Mouse (Mus musculus): Measurements from ENCODE around the gene Tulp3. TPM values are rescaled to one million over a fixed set of nuclear protein-coding genes. Genes with fewer than 3 reads are reported as not detected.

Gene Tulp3
- polyA plus RNA-seq, 1 experiment from 2014 or later, result 15.9 TPM

DNA sequence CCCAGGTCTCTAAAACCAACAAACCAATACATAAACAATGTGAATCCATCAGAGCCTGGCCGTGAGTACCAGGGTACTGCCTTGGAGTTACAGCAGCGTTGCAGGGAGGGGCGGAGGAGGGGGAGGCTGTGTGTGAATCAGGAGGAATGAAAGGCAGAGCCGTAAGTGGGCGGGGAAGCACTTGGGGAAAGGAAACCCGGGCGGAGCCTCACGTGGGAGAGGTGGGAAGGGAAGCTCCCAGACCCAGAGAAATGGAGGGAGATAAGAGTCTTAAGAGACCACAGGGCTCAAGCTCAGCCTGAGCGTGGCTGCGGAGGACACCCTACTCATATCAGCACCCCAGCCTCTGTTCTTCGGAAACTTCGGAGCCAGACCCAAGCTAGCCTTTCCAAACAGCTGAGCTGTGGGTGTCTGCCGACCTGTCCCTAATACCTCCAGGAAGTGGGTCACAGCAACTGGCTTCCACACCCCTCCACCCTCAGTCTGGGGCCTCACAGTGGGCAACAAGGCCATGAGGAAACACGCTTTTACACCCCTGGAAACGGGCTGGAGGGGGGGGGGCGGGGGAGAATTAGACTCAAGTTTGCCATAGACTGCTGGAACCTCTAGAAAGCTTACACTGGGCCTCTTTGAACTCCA is 69.7 kb downstream of the Tulp3 start:
- Histone ChIP-seq H3K9me3 (replicated peaks) (no peaks in the 10 kb centered on the region), H3K27ac (no peak overlapping the region), H3K27me3 (peaks cover 8% of the 10 kb centered on the region), H3K9ac (no peak overlapping the region; the same call in 1 of the 2 replicates), H3K4me3 (peak overlapping the region; percentile 24; the same call in 1 of the 2 replicates), H3K4me2 (peak overlapping the region; percentile 54), H3K36me3 (ENCODE audit: poor library complexity, severe bottlenecking) (no peaks in the 10 kb centered on the region), H3K4me1 (peaks cover 23% of the 10 kb centered on the region)
- no peak for ATAC-seq
- WGBS, result 14% methylated on average over 16 of the region's 16 CpGs

DNA sequence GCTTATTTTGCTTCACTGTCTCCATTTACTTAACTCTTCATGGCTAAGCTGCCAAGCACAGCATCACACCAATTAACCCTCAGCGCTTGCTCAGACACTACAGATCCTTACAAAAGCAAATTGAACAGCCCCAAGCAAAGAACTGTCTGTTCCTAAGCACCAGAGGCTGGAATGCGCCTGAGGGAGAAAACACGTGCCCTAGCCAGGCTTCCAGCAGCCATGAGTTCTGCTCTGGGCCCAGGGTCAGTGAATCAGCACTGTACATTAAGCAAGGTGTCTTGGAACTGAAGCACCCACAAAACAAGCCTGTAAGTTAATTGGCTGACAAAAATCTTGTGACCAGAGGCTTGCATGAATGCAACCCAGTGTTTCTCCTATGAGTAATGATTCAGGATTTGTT is 73.5 kb downstream of the Tulp3 start:
- ATAC-seq, result peak; percentile 83
- Histone ChIP-seq H3K9ac (no peak overlapping the region), H3K4me1 (peaks cover 23% of the 10 kb centered on the region), H3K9me3 (replicated peaks) (no peaks in the 10 kb centered on the region), H3K27ac (peak overlapping the region; percentile 35), H3K4me3 (no peak overlapping the region), H3K36me3 (ENCODE audit: poor library complexity, severe bottlenecking) (no peaks in the 10 kb centered on the region), H3K27me3 (peaks cover 12% of the 10 kb centered on the region), H3K4me2 (no peak overlapping the region)
- WGBS, result 0% methylated on average over 3 of the region's 3 CpGs

DNA sequence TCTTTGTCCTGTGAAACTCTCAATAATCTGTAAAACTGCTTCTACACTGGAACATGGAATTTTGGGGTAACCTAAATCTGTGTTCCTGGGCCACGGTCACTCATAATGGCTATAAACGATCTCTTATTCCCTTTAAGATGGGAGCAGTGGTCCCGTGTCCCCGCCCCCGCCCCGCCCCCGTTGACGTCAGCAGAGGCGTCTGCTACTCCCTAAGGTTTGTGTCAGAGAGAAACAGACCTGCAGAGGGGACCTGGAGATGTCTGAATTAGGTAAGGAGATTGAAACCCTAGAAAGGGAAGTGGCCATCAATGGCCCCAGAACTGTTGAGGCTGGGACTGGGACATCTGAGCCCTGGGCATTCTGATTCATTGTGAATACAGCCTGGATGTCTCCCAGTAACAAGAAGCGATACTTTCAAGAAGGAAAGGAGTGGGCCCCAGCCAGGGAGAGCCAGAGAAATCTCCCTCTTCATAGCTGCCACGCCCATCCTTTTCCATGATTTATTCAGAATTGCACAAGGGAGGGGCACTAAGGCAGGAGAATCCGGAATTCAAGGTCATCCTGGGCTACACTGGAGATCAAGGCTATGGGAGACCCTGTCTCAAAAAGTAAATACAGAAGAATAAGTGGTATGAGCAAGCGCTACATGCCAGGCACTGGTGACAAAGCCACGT is 75.0 kb downstream of the Tulp3 start:
- Histone ChIP-seq H3K36me3 (ENCODE audit: poor library complexity, severe bottlenecking) (no peaks in the 10 kb centered on the region), H3K9me3 (replicated peaks) (no peaks in the 10 kb centered on the region), H3K9ac (no peak overlapping the region), H3K4me1 (peaks cover 18% of the 10 kb centered on the region), H3K4me2 (no peak overlapping the region), H3K27me3 (peaks cover 5% of the 10 kb centered on the region; the same call in 1 of the 2 replicates), H3K4me3 (no peak overlapping the region), H3K27ac (no peak overlapping the region)
- ATAC-seq, result no peak
- 68% methylated on average over 14 of the region's 14 CpGs for WGBS

DNA sequence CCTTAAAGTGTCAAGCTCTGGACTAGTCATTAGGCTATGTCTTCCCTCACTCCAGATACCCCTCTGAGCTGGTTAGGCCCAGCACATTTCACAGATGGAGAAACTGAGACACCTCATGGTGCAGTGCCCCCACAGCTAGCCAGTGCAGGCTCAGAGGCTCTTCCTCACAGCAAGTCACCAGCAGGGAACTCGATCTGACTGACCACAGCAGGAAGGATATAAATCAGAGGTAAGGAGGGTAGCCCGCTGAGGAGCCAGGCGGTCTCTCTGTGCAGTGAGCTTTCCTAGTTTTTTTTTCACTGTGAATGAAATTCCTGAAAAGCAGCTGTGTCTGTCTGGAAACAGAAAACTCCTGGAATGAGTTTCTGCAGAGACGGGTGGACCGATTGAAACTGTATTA is 76.0 kb downstream of the Tulp3 start:
- ATAC-seq, result no peak
- WGBS, result 69% methylated on average over 5 of the region's 5 CpGs

DNA sequence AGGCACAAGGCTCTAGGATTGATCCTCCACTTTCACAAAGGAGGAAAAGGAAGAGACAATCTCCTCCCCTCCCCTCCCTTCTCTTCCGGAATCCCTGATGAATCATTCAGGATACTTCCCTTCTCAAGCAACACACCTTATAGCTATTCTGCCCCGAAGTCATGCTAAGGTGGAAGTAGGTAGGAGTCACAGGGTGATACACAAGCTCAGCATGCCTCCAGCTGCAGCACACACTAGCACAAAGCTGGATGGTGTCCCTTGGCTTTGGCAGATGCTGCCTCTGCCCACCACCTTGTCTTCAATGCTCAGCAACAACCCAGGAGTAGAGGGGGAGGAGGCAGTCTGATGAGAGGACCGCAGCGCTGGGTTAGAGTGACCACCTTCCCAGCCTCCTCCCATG is 76.6 kb downstream of the Tulp3 start:
- Histone ChIP-seq H3K9ac (no peak overlapping the region), H3K27ac (no peak overlapping the region), H3K9me3 (replicated peaks) (no peaks in the 10 kb centered on the region), H3K36me3 (ENCODE audit: poor library complexity, severe bottlenecking) (no peaks in the 10 kb centered on the region), H3K4me1 (peaks cover 15% of the 10 kb centered on the region), H3K4me3 (no peak overlapping the region), H3K27me3 (peaks cover 5% of the 10 kb centered on the region; the same call in 1 of the 2 replicates), H3K4me2 (no peak overlapping the region)
- no peak for ATAC-seq
- 80% methylated on average over 4 of the region's 4 CpGs for WGBS

More for the DNA sequence above, 76.0 kb downstream of the Tulp3 start:
- Histone ChIP-seq H3K27ac (no peak overlapping the region), H3K4me2 (no peak overlapping the region), H3K36me3 (ENCODE audit: poor library complexity, severe bottlenecking) (no peaks in the 10 kb centered on the region), H3K9me3 (replicated peaks) (no peaks in the 10 kb centered on the region), H3K9ac (no peak overlapping the region), H3K4me1 (peaks cover 15% of the 10 kb centered on the region), H3K4me3 (no peak overlapping the region), H3K27me3 (peaks cover 5% of the 10 kb centered on the region; the same call in 1 of the 2 replicates)

DNA sequence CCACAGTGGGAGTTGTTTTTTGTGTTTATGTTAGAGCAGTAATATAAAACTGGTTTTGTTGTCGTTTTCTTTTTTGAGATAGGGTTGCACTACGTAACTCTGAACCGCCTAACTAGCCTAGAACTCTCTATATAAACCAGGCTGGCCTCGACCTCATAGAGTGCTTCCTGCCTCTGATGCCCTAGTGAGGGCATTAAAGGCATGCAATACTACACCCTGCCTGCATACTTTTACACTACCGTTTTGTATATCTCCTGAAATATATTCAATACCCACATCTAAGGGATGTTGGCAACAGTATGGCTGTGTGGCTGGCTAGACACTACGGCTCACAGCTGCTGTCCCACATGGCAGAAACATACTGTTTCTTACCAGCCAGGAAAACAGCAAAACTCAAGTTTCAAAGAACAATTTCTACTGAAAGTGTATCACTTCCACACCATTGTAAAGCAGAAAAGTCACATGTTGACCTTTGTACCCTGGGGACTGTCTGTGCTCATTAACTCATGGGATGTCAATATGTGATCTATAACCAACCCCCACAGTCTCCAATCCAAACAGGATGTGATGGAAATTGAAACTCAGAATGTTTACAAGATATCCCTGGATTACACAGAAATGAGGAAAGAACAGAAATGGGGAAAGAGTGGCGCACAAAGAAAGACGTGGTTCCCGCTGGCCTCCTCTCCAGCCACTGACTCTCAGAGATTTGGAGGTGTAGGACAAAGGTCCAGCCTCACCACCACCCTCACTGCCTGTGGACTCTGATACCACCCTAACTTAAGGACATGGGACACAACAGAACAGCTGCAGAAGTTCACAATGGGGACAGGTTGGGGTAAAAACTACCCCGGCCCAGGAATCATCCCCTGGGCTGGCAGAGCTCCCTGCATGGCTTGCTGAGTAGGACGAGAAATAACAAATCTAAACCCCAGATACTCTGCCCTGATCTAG is 78.2 kb downstream of the Tulp3 start:
- Histone ChIP-seq H3K9me3 (replicated peaks) (no peaks in the 10 kb centered on the region), H3K9ac (no peak overlapping the region), H3K27ac (no peak overlapping the region), H3K36me3 (ENCODE audit: poor library complexity, severe bottlenecking) (no peaks in the 10 kb centered on the region), H3K4me2 (no peak overlapping the region), H3K4me3 (no peak overlapping the region), H3K27me3 (peaks cover 5% of the 10 kb centered on the region; the same call in 1 of the 2 replicates), H3K4me1 (peaks cover 11% of the 10 kb centered on the region)
- 88% methylated on average over 11 of the region's 11 CpGs for WGBS
- peak; percentile 51; the same call in 1 of the 2 replicates for ATAC-seq

DNA sequence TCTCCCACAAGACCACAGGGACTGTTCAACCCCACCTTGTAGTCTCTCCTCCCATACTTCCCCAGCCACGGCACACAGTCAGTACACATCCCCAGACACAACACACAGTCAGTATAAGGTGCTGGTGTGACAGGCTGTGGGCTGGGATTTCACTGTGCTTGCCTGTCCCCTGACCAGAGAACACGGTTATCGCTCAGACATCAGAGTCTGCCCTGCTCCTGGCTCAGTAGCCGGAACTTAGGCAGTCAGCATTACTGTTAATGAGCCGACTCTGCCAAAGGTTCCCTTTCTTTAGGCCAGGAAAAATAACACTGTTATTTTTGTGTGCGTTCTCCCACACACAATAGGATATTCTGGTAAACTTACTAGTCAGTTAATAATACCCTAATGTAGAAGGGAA is 79.3 kb downstream of the Tulp3 start:
- H3K27me3 ChIP-seq, result peaks cover 5% of the 10 kb centered on the region; the same call in 1 of the 2 replicates
- 87% methylated on average over 6 of the region's 6 CpGs for WGBS
- no peaks in the 10 kb centered on the region for H3K9me3 ChIP-seq (replicated peaks)
- no peak overlapping the region for H3K27ac ChIP-seq
- H3K36me3 ChIP-seq (ENCODE audit: poor library complexity, severe bottlenecking), result no peaks in the 10 kb centered on the region
- no peak overlapping the region for H3K4me2 ChIP-seq
- 0 out of 2 replicates have a peak, but pooled peaks cover 1% of the 10 kb centered on the region for H3K4me1 ChIP-seq
- no peak overlapping the region for H3K4me3 ChIP-seq
- H3K9ac ChIP-seq, result no peak overlapping the region
- no peak for ATAC-seq

DNA sequence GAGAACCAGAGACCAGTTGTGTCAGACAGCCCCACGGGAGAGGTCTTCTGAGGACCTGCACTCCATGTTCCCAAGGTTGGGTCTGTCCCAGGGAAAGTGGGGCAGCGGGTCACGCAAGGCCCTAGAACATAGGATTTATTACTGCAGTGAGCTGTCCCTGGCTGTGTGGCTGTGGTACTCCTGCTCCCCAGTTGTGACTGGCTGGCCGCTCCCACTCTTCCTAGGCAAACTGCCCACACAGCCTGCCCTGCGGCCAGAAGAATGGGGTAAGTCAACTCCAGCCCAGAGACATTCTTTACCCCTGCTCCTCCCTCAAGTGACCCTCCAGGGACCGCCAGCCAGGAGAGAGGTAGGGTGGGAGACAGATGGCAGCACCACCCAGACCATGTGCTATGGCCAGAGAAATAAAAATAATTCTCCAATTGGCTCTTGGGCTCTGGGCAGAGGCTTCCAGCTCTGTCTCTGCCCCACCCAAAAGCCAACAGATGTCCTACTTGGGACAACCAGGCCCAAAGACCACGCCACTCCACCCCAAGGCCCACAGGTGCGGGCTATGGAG is 80.1 kb downstream of the Tulp3 start:
- no peak overlapping the region for H3K4me3 ChIP-seq
- H3K27me3 ChIP-seq, result peaks cover 5% of the 10 kb centered on the region; the same call in 1 of the 2 replicates
- H3K36me3 ChIP-seq (ENCODE audit: poor library complexity, severe bottlenecking), result no peaks in the 10 kb centered on the region
- no peak overlapping the region for H3K27ac ChIP-seq
- H3K9ac ChIP-seq, result no peak overlapping the region
- 94% methylated on average over 8 of the region's 8 CpGs for WGBS
- H3K4me2 ChIP-seq, result no peak overlapping the region
- ATAC-seq, result no peak
- H3K9me3 ChIP-seq (replicated peaks), result no peaks in the 10 kb centered on the region
- H3K4me1 ChIP-seq, result no peaks in the 10 kb centered on the region

DNA sequence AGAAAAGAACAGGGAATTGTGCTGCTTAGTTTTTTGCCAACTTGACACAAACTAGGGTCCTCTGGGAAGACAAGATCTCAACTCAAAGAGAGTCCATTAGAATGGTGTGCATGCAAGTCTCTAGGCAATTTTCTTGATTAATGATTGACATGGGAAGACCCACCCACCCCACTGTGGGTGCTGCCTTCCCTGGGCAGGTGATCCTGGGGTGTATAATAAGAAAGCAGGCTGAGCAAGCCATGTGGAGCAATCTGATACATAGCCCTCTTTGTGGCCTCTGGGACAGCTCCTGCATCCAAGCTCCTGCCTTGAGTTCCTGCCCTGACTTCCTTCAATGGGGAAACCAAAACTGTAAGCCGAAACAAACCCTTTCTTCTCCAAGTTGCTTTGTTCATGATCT is 82.1 kb downstream of the Tulp3 start:
- Histone ChIP-seq H3K9ac (no peak overlapping the region), H3K4me1 (no peaks in the 10 kb centered on the region), H3K36me3 (ENCODE audit: poor library complexity, severe bottlenecking) (no peaks in the 10 kb centered on the region), H3K9me3 (replicated peaks) (no peaks in the 10 kb centered on the region), H3K27ac (no peak overlapping the region), H3K27me3 (no peaks in the 10 kb centered on the region), H3K4me3 (no peak overlapping the region), H3K4me2 (no peak overlapping the region)
- 46% methylated on average over 1 of the region's 1 CpGs for WGBS
- no peak for ATAC-seq

DNA sequence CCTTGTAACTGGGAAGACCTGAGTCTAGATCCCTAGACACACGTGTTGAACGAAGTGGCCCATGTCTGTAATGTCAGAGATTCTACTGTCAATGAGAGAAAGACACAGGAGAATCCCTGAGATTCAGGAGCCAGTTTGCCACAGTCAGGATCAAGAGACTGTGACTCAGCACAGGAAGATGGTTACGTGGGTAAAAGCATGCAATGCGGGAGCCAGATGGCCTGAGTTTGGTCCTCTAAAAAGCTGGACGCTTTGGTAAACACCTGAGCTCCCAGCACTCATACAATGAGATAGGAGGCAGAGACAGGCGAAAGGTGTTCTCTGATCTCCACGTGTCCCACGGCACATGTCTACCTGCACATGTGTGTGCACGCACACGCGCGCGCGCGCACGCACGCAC is 82.9 kb downstream of the Tulp3 start:
- ATAC-seq, result no peak
- Histone ChIP-seq H3K27ac (no peak overlapping the region), H3K4me2 (no peak overlapping the region), H3K9ac (no peak overlapping the region), H3K4me3 (no peak overlapping the region), H3K36me3 (ENCODE audit: poor library complexity, severe bottlenecking) (no peaks in the 10 kb centered on the region), H3K27me3 (no peaks in the 10 kb centered on the region), H3K4me1 (no peaks in the 10 kb centered on the region), H3K9me3 (replicated peaks) (no peaks in the 10 kb centered on the region)
- WGBS, result 96% methylated on average over 17 of the region's 17 CpGs

Measured in forebrain, embryonic 13.5 days (tissue).